Mouse (Mus musculus): ENCODE measurements around the gene Irak1bp1.

Irak1bp1 gene

DNA sequence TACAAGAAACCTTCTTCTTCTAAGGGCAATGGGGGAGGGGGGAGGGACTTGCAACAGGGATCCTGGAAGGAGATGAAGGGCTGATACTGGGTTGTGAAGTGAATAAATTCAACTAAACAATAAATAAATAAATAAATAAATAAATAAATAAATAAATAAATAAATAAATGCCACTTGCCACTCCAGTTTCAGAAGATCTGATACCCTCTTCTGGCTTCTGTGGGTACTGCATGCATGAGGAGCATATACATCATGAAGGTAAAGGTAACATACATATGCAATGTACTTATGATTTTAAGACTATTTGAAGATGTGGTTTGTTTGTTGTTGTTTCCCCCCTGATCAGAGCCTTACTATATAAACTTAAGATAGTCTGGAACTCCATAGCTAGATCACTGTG is 54.8 kb downstream of the Irak1bp1 start:
- DNase-seq (ENCODE audit: low spot score) = no peak

DNA sequence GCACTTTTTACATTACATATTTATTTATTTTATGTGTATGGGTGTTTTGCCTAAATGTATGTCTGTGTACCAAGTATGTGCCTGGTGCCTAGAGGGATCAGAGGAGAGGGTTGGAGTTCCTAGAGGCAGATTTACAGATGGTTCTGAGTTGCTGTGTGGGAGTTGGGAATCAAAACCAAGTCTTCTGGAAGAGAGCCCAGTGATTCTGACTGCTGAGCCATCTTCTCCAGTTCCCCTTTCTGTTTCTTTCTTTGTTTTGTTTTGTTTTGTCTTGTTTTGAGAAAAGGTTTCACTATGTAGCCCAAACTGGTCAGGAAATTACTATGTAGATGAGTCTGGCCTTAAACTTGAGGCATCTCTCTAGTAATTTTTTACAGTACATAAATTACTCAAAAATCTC is 59.3 kb downstream of the Irak1bp1 start:
- DNase-seq (ENCODE audit: low spot score) = no peak

Data from layer of hippocampus, adult 9-10 months (tissue).